Mouse (Mus musculus) myocyte (in vitro differentiated cells): ENCODE data around the gene Zfp13. TPM values are rescaled to one million over a fixed set of nuclear protein-coding genes. Genes with fewer than 3 reads are reported as not detected.

Experiments used
- H3K27me3 ChIP-seq: one replicate; pipeline ENCODE4 v1.6.1; 2011; ENCODE audit not compliant: control insufficient read depth, insufficient read depth, insufficient read length
- H3K36me3 ChIP-seq: one replicate; pipeline ENCODE4 v1.6.1; 2011; ENCODE audit not compliant: control insufficient read depth, insufficient read depth
- H3K4me2 ChIP-seq: one replicate; pipeline ENCODE4 v1.6.1; 2011; ENCODE audit warnings: low read depth, control low read depth
- H3K4me3 ChIP-seq: one replicate; pipeline ENCODE4 v1.5.1; 2011; ENCODE audit warnings: mild to moderate bottlenecking, control low read depth, moderate library complexity
- H3K79me2 ChIP-seq: one replicate; pipeline ENCODE4 v1.6.1; 2011; ENCODE audit not compliant: control insufficient read depth, insufficient read depth
- H3ac ChIP-seq: one replicate; pipeline ENCODE4 v1.6.1; 2011; ENCODE audit not compliant: control insufficient read depth, insufficient read length
- CEBPB ChIP-seq: IDR thresholded peaks from 2 replicates; pipeline ENCODE4 v1.6.1; 2011; ENCODE audit warnings: mild to moderate bottlenecking, moderate library complexity; ENCODE audit not compliant: poor library complexity, insufficient read depth, severe bottlenecking
- E2F4 ChIP-seq: IDR thresholded peaks from one replicate; pipeline ENCODE4 v1.6.1; 2011; ENCODE audit warnings: mild to moderate bottlenecking, control low read depth, moderate library complexity; ENCODE audit not compliant: insufficient read depth
- MAX ChIP-seq: IDR thresholded peaks from one replicate; pipeline ENCODE4 v1.6.1; 2011; ENCODE audit warnings: low read depth, mild to moderate bottlenecking, control low read depth
- MYOD1 ChIP-seq, 3 experiments: IDR thresholded peaks; one replicate each; pipeline ENCODE4 v1.6.1; 2011; ENCODE audit warnings: control low read depth in 2 of 3, low read depth in 2 of 3, mild to moderate bottlenecking in 2 of 3, moderate library complexity in 1 of 3; ENCODE audit not compliant: insufficient read length in 2 of 3, control insufficient read depth in 1 of 3
- MYOG ChIP-seq, 3 experiments: IDR thresholded peaks; one replicate each; pipeline ENCODE4 v1.6.1; 2011; ENCODE audit warnings: control low read depth in 2 of 3, low read depth in 2 of 3, mild to moderate bottlenecking in 2 of 3; ENCODE audit not compliant: insufficient read length in 2 of 3, control insufficient read depth in 1 of 3, insufficient read depth in 1 of 3
- POLR2A ChIP-seq: IDR thresholded peaks from one replicate; pipeline ENCODE4 v1.6.1; 2011; ENCODE audit warnings: low read depth, mild to moderate bottlenecking, control low read depth, moderate library complexity; ENCODE audit not compliant: insufficient read length
- POLR2AphosphoS2 ChIP-seq: IDR thresholded peaks from one replicate; pipeline ENCODE4 v1.6.1; 2011; ENCODE audit warnings: low read depth, control low read depth; ENCODE audit not compliant: insufficient read length
- REST ChIP-seq: IDR thresholded peaks from one replicate; pipeline ENCODE4 v1.6.1; 2011; ENCODE audit warnings: mild to moderate bottlenecking, control low read depth, moderate library complexity; ENCODE audit not compliant: insufficient read depth, insufficient read length
- SRF ChIP-seq: IDR thresholded peaks from one replicate; pipeline ENCODE4 v1.6.1; 2011; ENCODE audit warnings: low read depth; ENCODE audit not compliant: control insufficient read depth, insufficient read length
- TCF12 ChIP-seq: IDR thresholded peaks from one replicate; pipeline ENCODE4 v1.6.1; 2011; ENCODE audit warnings: mild to moderate bottlenecking, control low read depth; ENCODE audit not compliant: poor library complexity, insufficient read depth, severe bottlenecking
- TCF3 ChIP-seq: IDR thresholded peaks from one replicate; pipeline ENCODE4 v1.6.1; 2011; ENCODE audit warnings: low read depth, control low read depth; ENCODE audit not compliant: insufficient read length
- USF1 ChIP-seq: IDR thresholded peaks from one replicate; pipeline ENCODE4 v1.6.1; 2011; ENCODE audit warnings: low read depth, mild to moderate bottlenecking, control low read depth, moderate library complexity
- polyA plus RNA-seq: library from polyadenylated mRNA; unstranded; fragments of >200 nt; fragmentation: generic; extraction: Trizol; gene quantifications from one replicate; pipeline ENCODE4 v1.2.1, GENCODE M21; 2012; ENCODE audit warnings: missing spikeins

Gene Zfp13
- polyA plus RNA-seq, result 5.1 TPM

DNA sequence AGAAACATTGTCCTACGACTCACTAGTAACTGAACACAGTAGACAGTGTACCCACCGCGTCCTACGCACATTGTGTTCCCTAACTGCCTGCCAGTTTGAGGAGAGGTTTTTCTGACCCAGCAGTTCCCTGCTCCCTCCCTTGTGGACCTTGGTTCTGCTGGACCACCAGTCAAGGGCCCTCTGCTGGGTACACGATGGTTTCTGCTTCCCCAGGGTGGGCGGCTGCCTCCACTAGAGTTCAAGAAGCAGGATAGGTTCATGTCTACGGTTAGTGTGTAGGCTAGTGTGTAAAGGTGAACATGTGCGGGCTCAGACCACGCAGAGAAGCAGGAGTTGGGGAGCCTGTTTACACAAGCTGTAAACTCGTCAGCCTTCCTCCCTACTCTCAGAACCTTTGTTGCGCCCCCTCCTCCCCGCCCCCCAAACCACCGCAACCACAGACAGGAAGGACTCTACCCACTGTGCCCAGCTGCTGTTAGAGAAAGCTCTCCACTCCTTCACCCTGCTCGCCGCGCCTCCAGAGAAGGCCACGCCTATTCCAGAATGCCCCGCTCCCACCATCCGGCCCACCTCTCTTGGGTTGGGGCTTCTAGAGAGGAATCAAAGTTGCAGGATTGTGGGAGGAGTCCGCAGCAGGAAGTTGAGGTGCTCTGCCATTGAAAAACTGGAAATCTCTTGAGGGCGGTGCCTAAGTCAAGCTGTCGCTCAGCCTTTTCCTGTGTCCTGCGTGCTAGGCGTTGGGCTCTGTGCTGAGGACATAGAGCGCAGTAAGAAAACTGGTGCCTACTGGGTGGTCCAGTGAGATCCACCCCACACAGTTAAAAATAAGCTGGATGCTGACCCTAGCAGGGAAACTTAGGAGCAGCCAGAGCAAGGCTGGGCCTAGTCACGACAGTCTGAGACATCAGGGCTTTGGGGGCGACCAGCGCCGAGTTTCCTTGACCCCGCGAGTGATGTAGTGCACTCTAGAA is at the start of gene Zfp13:
Zfp13 (minus strand) TSS at position 906 of the 971 bp plus-strand sequence.
- Histone ChIP-seq H3K27me3 (no peaks in the 10 kb centered on the region), H3K4me3 (peak within 1 kb of the TSS; percentile 32), H3K4me2 (peak within 1 kb of the TSS; percentile 98), H3K79me2 (no peaks in the 10 kb centered on the region), H3ac (no peak within 1 kb of the TSS), H3K36me3 (no peaks in the 10 kb centered on the region)
- TF ChIP-seq USF1 (no peak), MAX (no peak), POLR2A (peak; percentile 75), SRF (no peak), REST (no peak), TCF3 (no peak), MYOD1 (IDR thresholded peaks at IDR 0.05; ENCODE audit: control insufficient read depth in 1 of 3, insufficient read length in 2 of 3, low read depth in 2 of 3) (peak in 1 of 3 experiments; percentile 50), CEBPB (no peak), TCF12 (no peak), POLR2AphosphoS2 (peak; percentile 66), MYOG (IDR thresholded peaks at IDR 0.05; ENCODE audit: control insufficient read depth in 1 of 3, insufficient read depth in 1 of 3, insufficient read length in 2 of 3, low read depth in 2 of 3) (peak in 1 of 3 experiments; percentile 49), E2F4 (no peak)

GRCm38 (mm10) chr17:23645894-23646293 is 46.6 kb upstream of the Zfp13 start:
- no peaks in the 10 kb centered on the region for H3K79me2 ChIP-seq
- peaks cover 24% of the 10 kb centered on the region for H3K27me3 ChIP-seq
- no peak overlapping the region for H3K4me2 ChIP-seq
- H3K4me3 ChIP-seq, result no peak overlapping the region
- TF ChIP-seq POLR2AphosphoS2 (no peak), MYOD1 (IDR thresholded peaks at IDR 0.05; ENCODE audit: control insufficient read depth in 1 of 3, insufficient read length in 2 of 3, low read depth in 2 of 3) (no peak)
- no peaks in the 10 kb centered on the region for H3K36me3 ChIP-seq
- no peak overlapping the region for H3ac ChIP-seq

- Histone ChIP-seq H3K79me2 (no peaks in the 10 kb centered on the region), H3K27me3 (peaks cover 24% of the 10 kb centered on the region), H3ac (no peak within 1 kb of the TSS), H3K4me2 (no peak within 1 kb of the TSS), H3K4me3 (no peak within 1 kb of the TSS), H3K36me3 (no peaks in the 10 kb centered on the region)
- TF ChIP-seq MYOG (IDR thresholded peaks at IDR 0.05; ENCODE audit: control insufficient read depth in 1 of 3, insufficient read depth in 1 of 3, insufficient read length in 2 of 3, low read depth in 2 of 3) (no peak), TCF12 (no peak), E2F4 (no peak), USF1 (no peak), POLR2AphosphoS2 (no peak), SRF (no peak), MYOD1 (IDR thresholded peaks at IDR 0.05; ENCODE audit: control insufficient read depth in 1 of 3, insufficient read length in 2 of 3, low read depth in 2 of 3) (no peak), TCF3 (no peak), REST (no peak), POLR2A (no peak), MAX (no peak), CEBPB (no peak)
Observed at GRCm38 (mm10) chr17:23644613-23645495, 45.6 kb upstream of the Zfp13 start, which contains the start of gene Mmp25. Gene Mmp25 (minus strand): TSS chr17:23645277.

DNA sequence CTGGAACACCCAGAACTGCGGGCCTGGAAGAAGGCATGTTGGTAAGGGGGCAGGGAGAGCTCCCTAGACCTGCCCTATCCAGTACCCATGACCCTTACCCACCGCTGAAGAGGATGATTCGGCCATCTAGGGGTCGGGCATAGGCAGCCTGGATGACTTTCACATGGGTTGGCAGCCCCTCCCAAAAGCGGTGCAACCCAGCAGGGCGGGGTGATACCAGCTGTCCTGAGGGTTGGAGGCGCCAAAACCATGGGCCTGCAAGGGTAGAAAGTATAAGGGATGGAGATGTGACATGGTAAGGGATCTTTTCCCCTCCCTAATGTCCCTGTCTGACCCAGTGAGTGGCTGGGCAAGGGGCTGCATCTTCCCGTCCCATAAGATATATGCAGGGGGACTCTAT is 32.0 kb upstream of the Zfp13 start:
- Histone ChIP-seq H3K4me2 (no peak overlapping the region), H3K79me2 (no peaks in the 10 kb centered on the region), H3K4me3 (no peak overlapping the region), H3K27me3 (peaks cover 35% of the 10 kb centered on the region), H3K36me3 (no peaks in the 10 kb centered on the region), H3ac (no peak overlapping the region)
- TF ChIP-seq TCF3 (no peak), REST (no peak), MYOD1 (IDR thresholded peaks at IDR 0.05; ENCODE audit: control insufficient read depth in 1 of 3, insufficient read length in 2 of 3, low read depth in 2 of 3) (no peak), POLR2A (no peak), USF1 (no peak)
